Mouse (Mus musculus) embryonic fibroblast, embryonic 13.5 days (primary cell): ENCODE measurements around the gene Gm14744. TPM values are rescaled to one million over a fixed set of nuclear protein-coding genes. Genes with fewer than 3 reads are reported as not detected.
"Not testable (repeated sequence)": the region's sequence is repeated elsewhere in the genome, so short reads cannot be mapped to it uniquely, and the experiment has no call there.

ENCODE experiments used
- H3K27ac ChIP-seq: 2 replicates; pipeline ENCODE4 v1.5.1; 2012; ENCODE audit warnings: low read length, control low read depth, inconsistent platforms; ENCODE audit not compliant: insufficient read depth
- H3K4me1 ChIP-seq: 2 replicates; pipeline ENCODE4 v1.6.1; 2011; ENCODE audit warnings: low read length; ENCODE audit not compliant: control insufficient read depth, insufficient read depth
- H3K4me3 ChIP-seq: 2 replicates; pipeline ENCODE4 v1.5.1; 2011; ENCODE audit warnings: mild to moderate bottlenecking, control low read depth, low read length; ENCODE audit not compliant: insufficient read depth
- CTCF ChIP-seq: IDR thresholded peaks from 2 replicates; pipeline ENCODE4 v1.5.1; 2011; ENCODE audit warnings: mild to moderate bottlenecking, control low read depth, low read length, moderate library complexity, borderline replicate concordance; ENCODE audit not compliant: insufficient read depth
- POLR2A ChIP-seq: IDR thresholded peaks from 2 replicates; pipeline ENCODE4 v1.6.1; 2011; ENCODE audit warnings: low read depth, mild to moderate bottlenecking, control low read depth, low read length, moderate library complexity
- polyA plus RNA-seq: library from polyadenylated mRNA; stranded (reverse); fragments of >200 nt; gene quantifications from 2 replicates; pipeline ENCODE4 v1.2.4, GENCODE M21; 2011; ENCODE audit warnings: low read depth; ENCODE audit not compliant: missing spikeins, insufficient read length

Gene Gm14744
- not detected in 2 replicates for polyA plus RNA-seq

DNA sequence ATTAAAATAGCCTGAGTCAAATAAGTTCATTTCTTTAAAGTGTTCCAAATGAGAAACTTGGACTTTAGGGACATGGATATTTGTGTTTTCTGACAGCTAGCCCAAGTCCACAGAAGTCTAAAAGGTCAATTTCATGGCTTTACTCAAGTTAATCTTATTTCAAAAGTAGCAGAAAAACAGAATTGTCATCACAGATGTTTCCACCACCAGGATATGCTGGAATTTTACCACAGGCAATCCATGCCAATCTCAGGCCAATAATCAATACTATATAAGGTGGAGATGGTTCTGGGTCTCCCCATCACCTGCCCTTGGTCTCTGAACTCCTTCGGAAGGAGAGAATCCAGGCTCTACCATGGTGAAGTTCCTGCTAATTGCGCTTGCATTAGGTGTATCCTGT lies at the start of gene Gm14744:
Gm14744 (plus strand) TSS at position 301 of the 400 bp plus-strand sequence.
- H3K4me3 ChIP-seq, H3K4me1 ChIP-seq, H3K27ac ChIP-seq: not testable (repeated sequence)

DNA sequence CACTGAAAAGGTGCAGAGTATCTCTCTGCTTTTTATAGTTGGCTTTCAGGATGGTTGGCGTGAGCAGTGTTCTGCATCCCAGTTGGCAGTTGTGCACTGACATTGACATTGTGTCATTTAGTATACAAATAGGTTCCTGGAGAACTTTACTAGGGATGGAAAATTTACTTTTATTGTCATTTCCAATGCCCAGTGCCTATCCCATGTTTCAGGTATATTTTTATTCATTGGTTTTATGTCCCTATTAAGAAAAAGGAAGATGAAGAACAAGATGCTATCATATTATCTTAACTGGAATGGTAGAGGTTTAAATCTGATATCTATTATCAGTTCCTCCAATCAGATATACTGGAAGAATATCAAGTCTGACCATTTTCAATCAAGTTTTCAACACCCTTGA lies 11.0 kb upstream of the Gm14744 start, which contains the start of gene Pbsn:
Pbsn (minus strand) TSS at position 101 of the 400 bp plus-strand sequence.
- H3K4me3 ChIP-seq: no peak within 1 kb of the TSS
- no peak for TF ChIP-seq CTCF
- TF ChIP-seq POLR2A: no peak
- H3K27ac ChIP-seq: no peak within 1 kb of the TSS
- no peaks in the 10 kb centered on the region for H3K4me1 ChIP-seq

GRCm38 (mm10) chrX:77880033-77880432 lies 15.5 kb downstream of the Gm14744 start:
- H3K4me3 ChIP-seq, H3K27ac ChIP-seq, H3K4me1 ChIP-seq: not testable (repeated sequence)

Other genes starting within 250 kb of the Gm14744 start
- gene Prkx, start 68.5 kb upstream of the Gm14744 start, polyA plus RNA-seq: 6.2 and 7.2 TPM in 2 replicates
- gene Pbsn, start 11.1 kb upstream of the Gm14744 start, polyA plus RNA-seq: not detected in 2 replicates
- not detected in 2 replicates for gene 5430402E10Rik, start 60.3 kb downstream of the Gm14744 start, polyA plus RNA-seq
- not detected in 2 replicates for gene Obp1a, start 226.6 kb downstream of the Gm14744 start, polyA plus RNA-seq